Mouse (Mus musculus) heart, postnatal 25 days (tissue): ENCODE measurements at regions not wholly inside any gene's neighbourhood (a gene's known extent, or its start where the extent isn't known, plus 50 kb on each side); places are given as distances from the start of the nearest gene placed in this dataset. TPM values are rescaled to one million over a fixed set of nuclear protein-coding genes. Genes with fewer than 3 reads are reported as not detected.

Experiments
- DNase-seq: peaks from one replicate; pipeline ENCODE4 v3.0.0; 2022; ENCODE audit warnings: low spot score
- intact Hi-C: fragments of 180-260 bp; cut with DNase I; formaldehyde crosslinking; loops from one replicate; pipeline ENCODE4 v1.15.1; 2025
- microRNA-seq: library from miRNA; unstranded; fragments of <30 nt; microRNA quantifications from one replicate; pipeline ENCODE4 v1.2.0, GENCODE M21; 2022

DNA sequence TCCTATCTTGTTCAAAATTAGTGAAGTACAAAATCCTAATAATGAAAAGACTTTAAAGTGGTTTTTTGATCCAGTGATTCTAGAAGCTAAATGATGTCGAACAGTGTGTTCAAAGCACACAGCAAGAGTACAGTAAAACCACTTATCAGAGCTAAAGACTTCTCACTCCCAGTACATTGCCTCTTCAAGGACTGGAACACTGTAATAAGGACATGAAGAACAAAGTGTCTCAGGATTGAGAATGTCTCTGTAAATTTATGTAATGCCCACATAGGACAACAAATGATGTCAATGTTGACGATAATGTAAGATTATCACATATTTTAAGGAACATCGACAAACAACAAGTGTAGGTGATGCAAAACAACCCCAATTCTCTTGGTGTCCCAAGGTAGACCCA, 78.1 kb upstream of the Zpld1 start:
- no peak for DNase-seq
- intact Hi-C loops = no loop called here

DNA sequence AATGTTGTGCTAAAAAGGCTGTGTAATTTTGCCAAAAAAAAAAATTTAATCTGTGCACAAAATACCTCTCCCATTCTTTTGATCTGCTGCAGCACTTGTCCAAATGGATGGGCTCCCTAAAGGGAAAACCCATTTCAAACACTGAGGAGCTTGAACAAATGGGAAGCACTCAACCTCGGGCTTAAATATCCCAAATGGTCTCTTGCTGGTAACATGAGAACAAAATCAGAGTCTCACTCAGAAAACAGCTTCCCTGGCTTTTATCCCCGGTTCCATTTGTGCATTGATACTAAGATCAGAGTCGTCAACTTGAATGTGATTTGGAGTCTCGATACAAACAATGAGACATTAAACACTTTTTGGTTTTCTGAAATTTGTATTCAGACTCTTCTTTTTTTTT, 59.9 kb upstream of the Zpld1 start:
- intact Hi-C loops = no loop called here
- DNase-seq = no peak

DNA sequence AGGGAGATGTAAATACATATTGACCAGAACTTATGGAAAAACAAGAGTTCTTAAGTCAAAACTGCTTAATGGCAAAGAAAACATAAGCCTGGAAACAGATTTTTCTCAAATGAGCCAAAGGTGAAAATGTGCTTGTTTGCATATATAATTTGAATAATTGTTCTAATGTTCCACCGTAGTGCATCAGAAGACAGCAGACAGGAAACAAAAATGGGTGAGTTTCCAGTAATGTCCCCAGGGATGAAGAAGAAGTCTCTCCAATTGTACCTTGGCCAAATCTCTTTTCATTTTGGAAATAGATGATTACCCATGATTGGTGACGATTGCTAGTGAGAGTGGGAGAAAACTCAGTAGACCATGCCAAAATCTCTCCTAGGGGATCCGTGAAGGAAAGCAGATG, 58.3 kb upstream of the Zpld1 start:
- intact Hi-C loops = no loop called here
- DNase-seq = no peak

Small RNA genes in the stretch of these regions (microRNA-seq; reads per million reads assigned to microRNA genes)
- not detected for gene Mir5118
